Mouse (Mus musculus): ENCODE results near the gene Dld.

- TF ChIP-seq CTCF (IDR thresholded peaks at IDR 0.05): no peak
- no peak for TF ChIP-seq EP300 (IDR thresholded peaks at IDR 0.05)
Observed at GRCm38 (mm10) chr12:31366428-31366827, 15.2 kb upstream of the Dld start.

Data from lung, postnatal 0 days (tissue).